Comparison of ENCODE assay signal across 8 mouse cellular contexts in genomic region chr14:30715618-30716050, GRCm38 (mm10). TPM values are rescaled to one million over a fixed set of nuclear protein-coding genes. Genes with fewer than 3 reads are reported as not detected.
DNase-seq lines count a peak whose midpoint lies in the region; ATAC-seq and TF ChIP-seq lines count a peak whose summit lies in the region.

No protein-coding gene starts in this region.

- H3K9ac ChIP-seq in forebrain, embryonic 16.5 days (replicated peaks; ENCODE audit: low read depth, low read length), result peak overlapping the region; percentile 88
- H3K9ac ChIP-seq in lung, postnatal 0 days (replicated peaks; ENCODE audit: low read depth), result peak overlapping the region; percentile 80

- peak overlapping the region; percentile 96 for H3K27ac ChIP-seq in forebrain, embryonic 16.5 days (ENCODE audit: low read length)
- peak overlapping the region; percentile 79 for H3K27ac ChIP-seq in lung, postnatal 0 days (ENCODE audit: low read length)

- peak; percentile 89 for ATAC-seq in forebrain, embryonic 16.5 days
- ATAC-seq in hematopoietic stem cell, adult 5-6 weeks (replicated peaks in 1 of 2; ENCODE audit: insufficient read depth in 1 of 2, low FRiP score in 2 of 2, low TSS enrichment in 1 of 2, low read depth in 1 of 2, poor library complexity in 2 of 2, severe bottlenecking in 2 of 2), result peak; percentile 13 to 29; a peak in 1 of 4 replicates
- peak; percentile 86 for ATAC-seq in lung, postnatal 0 days

- peak overlapping the region; percentile 89 for H3K4me3 ChIP-seq in forebrain, embryonic 16.5 days (replicated peaks; ENCODE audit: low read length)
- H3K4me3 ChIP-seq in lung, postnatal 0 days (ENCODE audit: low read depth, low read length), result peak overlapping the region; percentile 88

- H3K4me1 ChIP-seq in forebrain, embryonic 16.5 days (replicated peaks; ENCODE audit: control insufficient read depth, insufficient read depth, low read length), result peaks cover 9% of the 10 kb centered on the region
- no peaks in the 10 kb centered on the region for H3K4me1 ChIP-seq in lung, postnatal 0 days (ENCODE audit: insufficient read depth, low read depth, low read length)

- under 1% methylated on average over 57 of the region's 68 CpGs for WGBS in forebrain, embryonic 16.5 days
- WGBS in lung, postnatal 0 days, result under 1% methylated on average over 45 of the region's 68 CpGs

- TF ChIP-seq CTCF in lung, postnatal 0 days (IDR thresholded peaks at IDR 0.05), result no peak

- no peaks in the 10 kb centered on the region for H3K9me3 ChIP-seq in forebrain, embryonic 16.5 days (ENCODE audit: control insufficient read depth, low read length)
- no peaks in the 10 kb centered on the region for H3K9me3 ChIP-seq in lung, postnatal 0 days (ENCODE audit: low read length)

- H3K27me3 ChIP-seq in forebrain, embryonic 16.5 days (replicated peaks; ENCODE audit: control insufficient read depth, insufficient read depth, low read length), result no peaks in the 10 kb centered on the region
- no peaks in the 10 kb centered on the region for H3K27me3 ChIP-seq in lung, postnatal 0 days (replicated peaks; ENCODE audit: insufficient read depth, low read length)

- H3K36me3 ChIP-seq in forebrain, embryonic 16.5 days (ENCODE audit: control insufficient read depth, insufficient read depth), result no peaks in the 10 kb centered on the region
- no peaks in the 10 kb centered on the region for H3K36me3 ChIP-seq in lung, postnatal 0 days (ENCODE audit: insufficient read depth, low read length)

- H3K4me2 ChIP-seq in forebrain, embryonic 16.5 days (ENCODE audit: low read length), result peak overlapping the region; percentile 61
- H3K4me2 ChIP-seq in lung, postnatal 0 days (replicated peaks; ENCODE audit: low read depth, low read length), result peak overlapping the region; percentile 86

- no peak for TF ChIP-seq EP300 in lung, postnatal 0 days (IDR thresholded peaks at IDR 0.05)

- peak; percentile 90 for DNase-seq in Muller cell, postnatal 12 days (ENCODE audit: inconsistent ontology term)
- peak; percentile 51 for DNase-seq in c-Kit-positive CD71-positive TER-119-negative erythroid progenitor cells, embryonic 14.5 days (ENCODE audit: low read depth)
- peak; percentile 78 to 83 for DNase-seq in layer of hippocampus, postnatal 36 days
- DNase-seq in lung, postnatal 0 days (ENCODE audit: low spot score), result peak; percentile 82
- DNase-seq in ovary, postnatal 36 days (ENCODE audit: low spot score), result peak; percentile 85
- peak; percentile 81 to 89 for DNase-seq in thymus, postnatal 36 days

RNA-seq across cellular contexts. Expression of gene Sfmbt1, which starts 1.0 kb away (rescaled TPM):
- polyA plus RNA-seq in forebrain, embryonic 16.5 days (2015; fragmentation: Nextera tagmentation; extraction: Ambion mirVana), result 19.9 and 21.9 TPM in 2 replicates
- total RNA-seq in hematopoietic stem cell, adult 5-6 weeks (2017), result 12.5 and 12.6 TPM in 2 replicates
- 10 to 100 TPM; 32.3 to 33.0 TPM for total RNA-seq in layer of hippocampus, postnatal 36 days (2021)
- 8.2 and 8.9 TPM in 2 replicates for polyA plus RNA-seq in lung, postnatal 0 days (2015; fragmentation: Nextera tagmentation; extraction: Ambion mirVana)

Comparison
In these comparisons a context has a peak if more than half of its experiments do, and no peak if none do; other contexts are left out.
1. Peak in every context shown above with its lines: DNase-seq, ATAC-seq, H3K4me3 ChIP-seq and H3K27ac ChIP-seq.
2. ATAC-seq: peak in every context shown above with its lines; median percentile 89 in forebrain, embryonic 16.5 days; 86 in lung, postnatal 0 days; 21 in hematopoietic stem cell, adult 5-6 weeks.